ENCODE assay signal across 23 mouse cellular contexts in genomic region chr12:108168909-108169308, GRCm38 (mm10).
"Had no signal": no experiment of that assay in that cellular context is flagged by ENCODE, and none has a peak within 500 bp of the region (broad histone marks: within the 10 kb centered on the region; RNA-seq: fewer than 3 reads in every experiment).

No protein-coding gene starts in this region.

- DNase-seq: gastrocnemius, postnatal 14 days; gastrocnemius, postnatal 36 days; heart, adult 18-20 months; heart, postnatal 10 days; kidney, adult 11 months; kidney, adult 2 months; kidney, adult 9 months; kidney, postnatal 14 days; kidney, postnatal 36 days; layer of hippocampus, adult 9-11 months; layer of hippocampus, postnatal 36 days; left cerebral cortex, postnatal 4 days had no signal

- H3K4me3 ChIP-seq: heart, embryonic 10.5 days; heart, embryonic 12.5 days; hindbrain, embryonic 13.5 days; hindbrain, embryonic 15.5 days; kidney, embryonic 15.5 days; limb, embryonic 13.5 days; limb, embryonic 15.5 days; liver, embryonic 12.5 days had no signal

- H3K27ac ChIP-seq: heart, embryonic 10.5 days; hindbrain, embryonic 15.5 days; hindbrain, postnatal 0 days; kidney, embryonic 15.5 days; kidney, postnatal 0 days; limb, embryonic 13.5 days; limb, embryonic 15.5 days; liver, embryonic 12.5 days had no signal

- H3K9ac ChIP-seq: heart, embryonic 12.5 days; hindbrain, embryonic 13.5 days; hindbrain, embryonic 15.5 days; kidney, embryonic 15.5 days; limb, embryonic 13.5 days; limb, embryonic 15.5 days; liver, embryonic 12.5 days had no signal

- H3K9me3 ChIP-seq: heart, embryonic 10.5 days; heart, embryonic 12.5 days; hindbrain, embryonic 13.5 days; hindbrain, embryonic 15.5 days; kidney, embryonic 15.5 days; limb, embryonic 13.5 days; limb, embryonic 15.5 days; liver, embryonic 12.5 days had no signal

- H3K27me3 ChIP-seq: heart, embryonic 12.5 days; hindbrain, embryonic 13.5 days; hindbrain, embryonic 15.5 days; kidney, embryonic 15.5 days; limb, embryonic 13.5 days; limb, embryonic 15.5 days; liver, embryonic 12.5 days had no signal

- H3K4me2 ChIP-seq: heart, embryonic 12.5 days; hindbrain, embryonic 13.5 days; hindbrain, embryonic 15.5 days; kidney, embryonic 15.5 days; limb, embryonic 13.5 days; limb, embryonic 15.5 days; liver, embryonic 12.5 days had no signal

- H3K4me1 ChIP-seq: limb, embryonic 15.5 days had no signal

- H3K36me3 ChIP-seq: hindbrain, embryonic 13.5 days; hindbrain, embryonic 15.5 days had no signal

- ATAC-seq: hindbrain, postnatal 0 days; intestine, embryonic 16.5 days; liver, embryonic 12.5 days had no signal
